Mouse (Mus musculus) spleen, adult 12 weeks (tissue): ENCODE measurements around the gene Trpm7.

Experiments used
- DNase-seq: peaks from one replicate; pipeline ENCODE4 v3.0.0; 2022; ENCODE audit warnings: low spot score

Trpm7 gene

GRCm38 (mm10) chr2:126816644-126817347, 59.2 kb downstream of the Trpm7 start:
- no peak for DNase-seq

- no peak for DNase-seq
These were observed 60.2 kb downstream of the Trpm7 start for GRCm38 (mm10) chr2:126815822-126816221.

GRCm38 (mm10) chr2:126801980-126802379, 74.0 kb downstream of the Trpm7 start:
- DNase-seq: no peak

- no peak for DNase-seq
These were observed 77.6 kb downstream of the Trpm7 start for GRCm38 (mm10) chr2:126798455-126798854.

- DNase-seq: no peak
These were observed 80.3 kb downstream of the Trpm7 start for GRCm38 (mm10) chr2:126795708-126796107.

GRCm38 (mm10) chr2:126792611-126793010, 83.4 kb downstream of the Trpm7 start:
- DNase-seq: no peak

GRCm38 (mm10) chr2:126787721-126788342, 88.2 kb downstream of the Trpm7 start:
- DNase-seq: no peak

- DNase-seq: no peak
These were observed 92.7 kb downstream of the Trpm7 start, which contains the start of gene Usp50 for GRCm38 (mm10) chr2:126783370-126783769. Gene Usp50 (minus strand): TSS chr2:126783470.

- DNase-seq: no peak
These were observed 93.6 kb downstream of the Trpm7 start for GRCm38 (mm10) chr2:126782433-126782832.

- no peak for DNase-seq
These were observed 94.6 kb downstream of the Trpm7 start for GRCm38 (mm10) chr2:126781478-126781877.

- DNase-seq: no peak
These were observed 95.7 kb downstream of the Trpm7 start for GRCm38 (mm10) chr2:126780286-126780685.

GRCm38 (mm10) chr2:126778806-126779205, 97.2 kb downstream of the Trpm7 start:
- no peak for DNase-seq

- DNase-seq: no peak
These were observed 99.6 kb downstream of the Trpm7 start for GRCm38 (mm10) chr2:126776416-126776815.

GRCm38 (mm10) chr2:126775951-126776350, 100.1 kb downstream of the Trpm7 start:
- no peak for DNase-seq

GRCm38 (mm10) chr2:126772217-126772616, 103.8 kb downstream of the Trpm7 start:
- no peak for DNase-seq

- DNase-seq: no peak
These were observed 106.4 kb downstream of the Trpm7 start for GRCm38 (mm10) chr2:126769431-126770181.

- no peak for DNase-seq
These were observed 107.8 kb downstream of the Trpm7 start for GRCm38 (mm10) chr2:126768194-126768593.

GRCm38 (mm10) chr2:126767599-126767998, 108.4 kb downstream of the Trpm7 start:
- no peak for DNase-seq

- no peak for DNase-seq
These were observed 110.0 kb downstream of the Trpm7 start for GRCm38 (mm10) chr2:126765867-126766582.

- DNase-seq: no peak
These were observed 116.7 kb downstream of the Trpm7 start for GRCm38 (mm10) chr2:126759351-126759750.

GRCm38 (mm10) chr2:126755664-126756063, 120.4 kb downstream of the Trpm7 start:
- no peak for DNase-seq

GRCm38 (mm10) chr2:126743389-126743788, 132.6 kb downstream of the Trpm7 start:
- no peak for DNase-seq
